Comparison of ENCODE assay signal across 7 mouse cellular contexts in genomic region chr2:117121984-117122605, GRCm38 (mm10). TPM values are rescaled to one million over a fixed set of nuclear protein-coding genes. Genes with fewer than 3 reads are reported as not detected.
DNase-seq lines count a peak whose midpoint lies in the region; ATAC-seq and TF ChIP-seq lines count a peak whose summit lies in the region.

No protein-coding gene starts in this region.

- H3K27ac ChIP-seq in lung, embryonic 15.5 days: peak overlapping the region; percentile 100
- H3K27ac ChIP-seq in cortical plate, adult 2 months (ENCODE audit: insufficient read depth, low read length): peak overlapping the region; percentile 100
- H3K27ac ChIP-seq in hindbrain, embryonic 14.5 days: peak overlapping the region; percentile 97

- TF ChIP-seq POLR2A in cortical plate, adult 2 months (IDR thresholded peaks at IDR 0.05; ENCODE audit: extremely low read depth, insufficient read depth, low read length): no peak
- TF ChIP-seq POLR2A in myocyte (IDR thresholded peaks at IDR 0.05; ENCODE audit: insufficient read length, low read depth): no peak

- H3K36me3 ChIP-seq in lung, embryonic 15.5 days: no peaks in the 10 kb centered on the region
- no peaks in the 10 kb centered on the region for H3K36me3 ChIP-seq in hindbrain, embryonic 14.5 days (replicated peaks; ENCODE audit: control insufficient read depth, insufficient read depth)
- no peaks in the 10 kb centered on the region for H3K36me3 ChIP-seq in myocyte (ENCODE audit: control insufficient read depth, insufficient read depth)

- WGBS in lung, embryonic 15.5 days: under 1% methylated on average over 19 of the region's 19 CpGs
- WGBS in hindbrain, embryonic 14.5 days: under 1% methylated on average over 19 of the region's 19 CpGs

- ATAC-seq in lung, embryonic 15.5 days (ENCODE audit: borderline replicate concordance, extremely low read depth, low FRiP score, low TSS enrichment): no peak
- no peak for ATAC-seq in hindbrain, embryonic 14.5 days (ENCODE audit: low FRiP score)
- ATAC-seq in granulocyte monocyte progenitor cell, adult 5-6 weeks (replicated peaks; ENCODE audit: poor library complexity, severe bottlenecking): no peak

- no peak for DNase-seq in lung, postnatal 25 days (ENCODE audit: low spot score)
- no peak for DNase-seq in hindbrain, embryonic 14.5 days (ENCODE audit: low spot score)
- DNase-seq in gastrocnemius, adult 8-10 months (ENCODE audit: low spot score in 2 of 2): no peak

- H3K4me1 ChIP-seq in lung, embryonic 15.5 days: peaks cover 23% of the 10 kb centered on the region
- no peaks in the 10 kb centered on the region for H3K4me1 ChIP-seq in cortical plate, adult 2 months (ENCODE audit: control insufficient read depth, insufficient read depth, low read length)
- peaks cover 22% of the 10 kb centered on the region for H3K4me1 ChIP-seq in hindbrain, embryonic 14.5 days (replicated peaks; ENCODE audit: control insufficient read depth, insufficient read depth, low read length)

- H3K9ac ChIP-seq in lung, embryonic 15.5 days: peak overlapping the region; percentile 99
- H3K9ac ChIP-seq in hindbrain, embryonic 14.5 days: peak overlapping the region; percentile 84

- peak overlapping the region; percentile 60 for H3K4me2 ChIP-seq in lung, embryonic 15.5 days
- H3K4me2 ChIP-seq in hindbrain, embryonic 14.5 days (replicated peaks): peak overlapping the region; percentile 85
- H3K4me2 ChIP-seq in myocyte (ENCODE audit: low read depth): peak overlapping the region; percentile 81

- peaks cover 58% of the 10 kb centered on the region for H3K79me2 ChIP-seq in myocyte (ENCODE audit: control insufficient read depth, insufficient read depth)

- TF ChIP-seq CTCF in cortical plate, adult 2 months (IDR thresholded peaks at IDR 0.05; ENCODE audit: extremely low read depth, insufficient read depth, low read length): no peak

- H3K9me3 ChIP-seq in lung, embryonic 15.5 days: no peaks in the 10 kb centered on the region
- H3K9me3 ChIP-seq in hindbrain, embryonic 14.5 days (ENCODE audit: control insufficient read depth, low read length): no peaks in the 10 kb centered on the region

- no peaks in the 10 kb centered on the region for H3K27me3 ChIP-seq in lung, embryonic 15.5 days
- H3K27me3 ChIP-seq in hindbrain, embryonic 14.5 days (ENCODE audit: control insufficient read depth, insufficient read depth, low read length): no peaks in the 10 kb centered on the region
- no peaks in the 10 kb centered on the region for H3K27me3 ChIP-seq in myocyte (ENCODE audit: control insufficient read depth, insufficient read depth, insufficient read length)

- peak overlapping the region; percentile 95 for H3K4me3 ChIP-seq in lung, embryonic 15.5 days
- peak overlapping the region; percentile 72 for H3K4me3 ChIP-seq in cortical plate, adult 2 months (ENCODE audit: insufficient read depth, low read length)
- H3K4me3 ChIP-seq in hindbrain, embryonic 14.5 days (replicated peaks; ENCODE audit: low read length): peak overlapping the region; percentile 72
- peak overlapping the region; percentile 81 for H3K4me3 ChIP-seq in myocyte

- H3ac ChIP-seq in myocyte (ENCODE audit: control insufficient read depth, insufficient read length): peak overlapping the region; percentile 96

TF ChIP-seq in myocyte, 11 proteins besides CTCF, POLR2A, EP300 and RAD21:
- TF ChIP-seq SRF (IDR thresholded peaks at IDR 0.05; ENCODE audit: control insufficient read depth, insufficient read length, low read depth): no peak
- TF ChIP-seq CEBPB (IDR thresholded peaks at IDR 0.05; ENCODE audit: insufficient read depth, poor library complexity, severe bottlenecking): no peak
- TF ChIP-seq TCF12 (IDR thresholded peaks at IDR 0.05; ENCODE audit: insufficient read depth, poor library complexity, severe bottlenecking): no peak

RNA-seq across cellular contexts. Expression of gene Spred1, which starts 0.9 kb away (rescaled TPM):
- 18.4 and 20.6 TPM in 2 replicates for polyA plus RNA-seq in lung, embryonic 15.5 days (2015; fragmentation: Nextera tagmentation; extraction: Ambion mirVana)
- polyA plus RNA-seq in cortical plate, adult 2 months (2012; rRNA removed): 49.6 and 53.5 TPM in 2 replicates
- polyA plus RNA-seq in hindbrain, embryonic 14.5 days (2014; fragmentation: Nextera tagmentation; extraction: Ambion mirVana): 22.7 and 23.4 TPM in 2 replicates
- 7.1 TPM for polyA plus RNA-seq in myocyte (2012; fragmentation: generic; extraction: Trizol)
- total RNA-seq in granulocyte monocyte progenitor cell, adult 5-6 weeks (2014; fragmentation: Nextera tagmentation): 16.5 and 19.2 TPM in 2 replicates
- total RNA-seq in granulocyte monocyte progenitor cell, adult 5-6 weeks (2017): 23.0 and 23.7 TPM in 2 replicates
- 1 to 10 TPM; 4.4 to 6.0 (median 5.2) TPM for total RNA-seq in gastrocnemius, adult 8-10 months (2022)
